Mouse (Mus musculus) limb, embryonic 13.5 days (tissue): ENCODE measurements at regions not wholly inside any gene's neighbourhood (a gene's known extent, or its start where the extent isn't known, plus 50 kb on each side); places are given as distances from the start of the nearest gene placed in this dataset.

Experiments
- ATAC-seq: fragments of 200-750 bp; cut with Nextera tagmentation; 2 replicates; pipeline ENCODE4 v1.8.0; 2017; ENCODE audit warnings: low read depth, moderate number of reproducible peaks, moderate TSS enrichment; ENCODE audit not compliant: low FRiP score
- H3K27ac ChIP-seq: fragments of 300-500 bp; sonication (generic); 2 replicates; pipeline ENCODE4 v1.5.1; 2015; ENCODE audit warnings: inconsistent platforms, mild to moderate bottlenecking, moderate library complexity
- H3K27me3 ChIP-seq: fragments of 300-500 bp; sonication (generic); 2 replicates; pipeline ENCODE4 v1.6.1; 2015; ENCODE audit warnings: mild to moderate bottlenecking, inconsistent platforms
- H3K36me3 ChIP-seq: fragments of 300-500 bp; sonication (generic); 2 replicates; pipeline ENCODE4 v1.6.1; 2015; ENCODE audit warnings: inconsistent platforms, mild to moderate bottlenecking, moderate library complexity
- H3K4me1 ChIP-seq: fragments of 300-500 bp; sonication (generic); 2 replicates; pipeline ENCODE4 v1.6.1; 2015; ENCODE audit warnings: inconsistent platforms
- H3K4me2 ChIP-seq: fragments of 300-500 bp; sonication (generic); replicated peaks from 2 replicates; pipeline ENCODE4 v1.6.1; 2015; ENCODE audit warnings: inconsistent platforms, mild to moderate bottlenecking, moderate library complexity
- H3K4me3 ChIP-seq: fragments of 300-500 bp; sonication (generic); 2 replicates; pipeline ENCODE4 v1.5.1; 2015; ENCODE audit warnings: moderate library complexity, mild to moderate bottlenecking, inconsistent platforms
- H3K9ac ChIP-seq: fragments of 300-500 bp; sonication (generic); 2 replicates; pipeline ENCODE4 v1.6.1; 2015; ENCODE audit warnings: mild to moderate bottlenecking, inconsistent platforms
- H3K9me3 ChIP-seq: fragments of 300-500 bp; sonication (generic); 2 replicates; pipeline ENCODE4 v1.6.1; 2016; ENCODE audit warnings: inconsistent platforms
- WGBS: fragments of 180-500 bp; shearing (Covaris S2); methylation state at CpG from one replicate; pipeline ENCODE4 v1.1.7; 2015; 5-methylcytosine and 5-hydroxymethylcytosine counted together

GRCm38 (mm10) chr13:78717686-78718431 is 518.3 kb upstream of the Nr2f1 start:
- H3K36me3 ChIP-seq = no peaks in the 10 kb centered on the region
- WGBS = 82% methylated on average over 4 of the region's 4 CpGs
- no peaks in the 10 kb centered on the region for H3K9me3 ChIP-seq
- no peak overlapping the region for H3K27ac ChIP-seq
- no peak for ATAC-seq
- H3K27me3 ChIP-seq = no peaks in the 10 kb centered on the region
- no peaks in the 10 kb centered on the region for H3K4me1 ChIP-seq
- no peak overlapping the region for H3K9ac ChIP-seq
- no peak overlapping the region for H3K4me2 ChIP-seq
- no peak overlapping the region for H3K4me3 ChIP-seq

- H3K9ac ChIP-seq = no peak overlapping the region
- no peaks in the 10 kb centered on the region for H3K36me3 ChIP-seq
- no peaks in the 10 kb centered on the region for H3K4me1 ChIP-seq
- no peak overlapping the region for H3K4me2 ChIP-seq
- H3K4me3 ChIP-seq = no peak overlapping the region
- ATAC-seq = no peak
- no peaks in the 10 kb centered on the region for H3K9me3 ChIP-seq
- WGBS = 91% methylated on average over 1 of the region's 1 CpGs
- no peak overlapping the region for H3K27ac ChIP-seq
- no peaks in the 10 kb centered on the region for H3K27me3 ChIP-seq
Measured at GRCm38 (mm10) chr13:78717159-78717558, 517.6 kb upstream of the Nr2f1 start.

- Histone ChIP-seq H3K4me3 (no peak overlapping the region), H3K9me3 (no peaks in the 10 kb centered on the region), H3K9ac (no peak overlapping the region), H3K27me3 (no peaks in the 10 kb centered on the region), H3K27ac (no peak overlapping the region), H3K4me1 (no peaks in the 10 kb centered on the region), H3K36me3 (no peaks in the 10 kb centered on the region), H3K4me2 (no peak overlapping the region)
- WGBS = 93% methylated on average over 1 of the region's 1 CpGs
- no peak for ATAC-seq
Measured at GRCm38 (mm10) chr13:78704693-78705092, 505.1 kb upstream of the Nr2f1 start.

GRCm38 (mm10) chr13:78697814-78698519 is 498.4 kb upstream of the Nr2f1 start:
- WGBS = 55% methylated on average over 3 of the region's 3 CpGs

GRCm38 (mm10) chr13:78679255-78679895 is 479.8 kb upstream of the Nr2f1 start:
- ATAC-seq = no peak

More at GRCm38 (mm10) chr13:78697814-78698519, 498.4 kb upstream of the Nr2f1 start:
- H3K27me3 ChIP-seq = no peaks in the 10 kb centered on the region
- no peaks in the 10 kb centered on the region for H3K9me3 ChIP-seq
- H3K27ac ChIP-seq = no peak overlapping the region
- no peak for ATAC-seq
- H3K4me1 ChIP-seq = no peaks in the 10 kb centered on the region
- no peak overlapping the region for H3K4me2 ChIP-seq
- H3K36me3 ChIP-seq = no peaks in the 10 kb centered on the region
- H3K9ac ChIP-seq = no peak overlapping the region
- no peak overlapping the region for H3K4me3 ChIP-seq

GRCm38 (mm10) chr13:78678241-78678640 is 478.7 kb upstream of the Nr2f1 start:
- no peaks in the 10 kb centered on the region for H3K4me1 ChIP-seq
- 72% methylated on average over 7 of the region's 7 CpGs for WGBS
- H3K27me3 ChIP-seq = no peaks in the 10 kb centered on the region
- H3K27ac ChIP-seq = no peak overlapping the region
- H3K4me2 ChIP-seq = no peak overlapping the region
- H3K9ac ChIP-seq = no peak overlapping the region
- H3K4me3 ChIP-seq = no peak overlapping the region
- H3K36me3 ChIP-seq = no peaks in the 10 kb centered on the region
- H3K9me3 ChIP-seq = no peaks in the 10 kb centered on the region
- ATAC-seq = no peak

More at GRCm38 (mm10) chr13:78679255-78679895, 479.8 kb upstream of the Nr2f1 start:
- WGBS = 42% methylated on average over 4 of the region's 4 CpGs
- no peak overlapping the region for H3K4me3 ChIP-seq
- H3K27me3 ChIP-seq = no peaks in the 10 kb centered on the region
- no peaks in the 10 kb centered on the region for H3K9me3 ChIP-seq
- H3K4me1 ChIP-seq = no peaks in the 10 kb centered on the region
- no peak overlapping the region for H3K9ac ChIP-seq
- H3K36me3 ChIP-seq = no peaks in the 10 kb centered on the region
- no peak overlapping the region for H3K27ac ChIP-seq
- H3K4me2 ChIP-seq = no peak overlapping the region

- H3K36me3 ChIP-seq = no peaks in the 10 kb centered on the region
- H3K27me3 ChIP-seq = no peaks in the 10 kb centered on the region
- WGBS = 87% methylated on average over 7 of the region's 7 CpGs
- H3K4me2 ChIP-seq = no peak overlapping the region
- no peak for ATAC-seq
- H3K4me3 ChIP-seq = no peak overlapping the region
- no peak overlapping the region for H3K27ac ChIP-seq
- H3K9ac ChIP-seq = no peak overlapping the region
- H3K9me3 ChIP-seq = no peaks in the 10 kb centered on the region
- H3K4me1 ChIP-seq = no peaks in the 10 kb centered on the region
Measured at GRCm38 (mm10) chr13:78658285-78658684, 458.7 kb upstream of the Nr2f1 start.

- H3K4me3 ChIP-seq = no peak overlapping the region
- no peak overlapping the region for H3K9ac ChIP-seq
- no peak overlapping the region for H3K27ac ChIP-seq
- no peaks in the 10 kb centered on the region for H3K36me3 ChIP-seq
- H3K4me1 ChIP-seq = no peaks in the 10 kb centered on the region
- no peak overlapping the region for H3K4me2 ChIP-seq
- no peaks in the 10 kb centered on the region for H3K9me3 ChIP-seq
- ATAC-seq = no peak
- WGBS = 85% methylated on average over 2 of the region's 2 CpGs
- H3K27me3 ChIP-seq = no peaks in the 10 kb centered on the region
Measured at GRCm38 (mm10) chr13:78656766-78657165, 457.2 kb upstream of the Nr2f1 start.

GRCm38 (mm10) chr13:78656196-78656595 is 456.6 kb upstream of the Nr2f1 start:
- no peak for ATAC-seq
- 86% methylated on average over 1 of the region's 1 CpGs for WGBS

GRCm38 (mm10) chr13:78650824-78651223 is 451.3 kb upstream of the Nr2f1 start:
- H3K36me3 ChIP-seq = no peaks in the 10 kb centered on the region
- H3K27me3 ChIP-seq = no peaks in the 10 kb centered on the region
- no peaks in the 10 kb centered on the region for H3K4me1 ChIP-seq
- no peak overlapping the region for H3K4me2 ChIP-seq
- H3K27ac ChIP-seq = no peak overlapping the region
- no peak overlapping the region for H3K4me3 ChIP-seq
- H3K9ac ChIP-seq = no peak overlapping the region
- no peaks in the 10 kb centered on the region for H3K9me3 ChIP-seq
- no peak for ATAC-seq
- WGBS = 89% methylated on average over 1 of the region's 1 CpGs

More at GRCm38 (mm10) chr13:78656196-78656595, 456.6 kb upstream of the Nr2f1 start:
- no peaks in the 10 kb centered on the region for H3K27me3 ChIP-seq
- H3K9ac ChIP-seq = no peak overlapping the region
- H3K9me3 ChIP-seq = no peaks in the 10 kb centered on the region
- H3K4me1 ChIP-seq = no peaks in the 10 kb centered on the region
- no peak overlapping the region for H3K4me2 ChIP-seq
- H3K27ac ChIP-seq = no peak overlapping the region
- H3K4me3 ChIP-seq = no peak overlapping the region
- no peaks in the 10 kb centered on the region for H3K36me3 ChIP-seq

GRCm38 (mm10) chr13:78644556-78644955 is 445.0 kb upstream of the Nr2f1 start:
- 42% methylated on average over 1 of the region's 1 CpGs for WGBS
- no peak for ATAC-seq
- H3K27ac ChIP-seq = no peak overlapping the region
- no peaks in the 10 kb centered on the region for H3K36me3 ChIP-seq
- no peak overlapping the region for H3K4me2 ChIP-seq
- no peaks in the 10 kb centered on the region for H3K27me3 ChIP-seq
- no peaks in the 10 kb centered on the region for H3K4me1 ChIP-seq
- no peak overlapping the region for H3K4me3 ChIP-seq
- no peak overlapping the region for H3K9ac ChIP-seq
- no peaks in the 10 kb centered on the region for H3K9me3 ChIP-seq

GRCm38 (mm10) chr13:78643023-78643422 is 443.5 kb upstream of the Nr2f1 start:
- ATAC-seq = no peak
- H3K4me1 ChIP-seq = no peaks in the 10 kb centered on the region
- 4% methylated on average over 3 of the region's 3 CpGs for WGBS
- no peak overlapping the region for H3K9ac ChIP-seq
- no peaks in the 10 kb centered on the region for H3K9me3 ChIP-seq
- H3K36me3 ChIP-seq = no peaks in the 10 kb centered on the region
- H3K4me2 ChIP-seq = no peak overlapping the region
- no peak overlapping the region for H3K4me3 ChIP-seq
- H3K27me3 ChIP-seq = no peaks in the 10 kb centered on the region
- no peak overlapping the region for H3K27ac ChIP-seq
